ENCODE assay signal across 8 mouse cellular contexts in the genomic region with DNA sequence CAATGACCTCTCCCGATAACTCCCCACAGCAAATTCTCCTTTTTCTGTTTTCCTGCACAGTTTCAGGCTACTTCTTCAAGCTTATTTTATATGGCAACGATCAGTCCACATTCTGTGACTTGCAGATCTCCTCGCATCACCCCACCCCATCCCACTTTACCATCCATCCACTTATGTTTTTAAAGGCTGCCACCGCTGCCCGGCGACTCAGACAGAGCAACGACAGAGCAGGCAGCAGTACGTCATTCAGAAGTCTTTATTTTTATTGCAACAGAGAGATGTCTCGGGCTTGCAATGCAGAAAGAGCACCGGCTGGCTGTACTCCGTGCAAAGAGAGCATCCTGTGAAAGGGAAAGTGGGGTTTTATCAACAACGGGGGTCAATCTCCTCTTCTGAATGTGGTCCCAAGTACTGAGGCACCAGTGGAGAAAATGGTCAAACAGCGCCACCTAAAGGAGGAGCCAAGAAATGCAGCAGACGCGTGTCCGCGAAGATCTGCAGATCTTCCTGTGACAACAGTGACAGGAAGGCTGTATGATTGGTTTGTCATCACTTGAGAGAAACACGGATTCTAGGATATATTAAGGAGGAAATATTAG. TPM values are rescaled to one million over a fixed set of nuclear protein-coding genes. Genes with fewer than 3 reads are reported as not detected.
DNase-seq lines count a peak whose midpoint lies in the region; ATAC-seq and TF ChIP-seq lines count a peak whose summit lies in the region.

No protein-coding gene starts in this region.

- 0 out of 2 replicates have a peak overlapping the region, but pooled peaks have one; percentile 24 for H3K9ac ChIP-seq in heart, embryonic 12.5 days
- H3K9ac ChIP-seq in kidney, embryonic 16.5 days (replicated peaks; ENCODE audit: low read length), result peak overlapping the region; percentile 35; the same call in 1 of the 2 replicates
- H3K9ac ChIP-seq in stomach, postnatal 0 days (ENCODE audit: low read length), result no peak overlapping the region

- 0 out of 2 replicates have a peak, but pooled peaks have one; percentile 9 for ATAC-seq in heart, embryonic 12.5 days (ENCODE audit: insufficient number of reproducible peaks, low FRiP score)
- ATAC-seq in kidney, embryonic 16.5 days (ENCODE audit: low FRiP score, low TSS enrichment), result 0 out of 2 replicates have a peak, but pooled peaks have one; percentile 42
- ATAC-seq in stomach, postnatal 0 days (ENCODE audit: low FRiP score, low TSS enrichment), result peak; percentile 53

- DNase-seq in cerebellum, adult 18-20 months, result peak; percentile 20 to 58
- DNase-seq in cerebellum, adult 11-12 months, result no peak
- peak; percentile 86 for DNase-seq in embryonic facial prominence, embryonic 10.5 days (ENCODE audit: low spot score)
- DNase-seq in liver, result peak; percentile 69
- peak; percentile 91 for DNase-seq in neural tube, embryonic 10.5 days (ENCODE audit: extremely low spot score, low spot score)
- peak; percentile 71 for DNase-seq in stomach, postnatal 0 days (ENCODE audit: low spot score)

- no peaks in the 10 kb centered on the region for H3K36me3 ChIP-seq in embryonic facial prominence, embryonic 10.5 days (replicated peaks)
- no peaks in the 10 kb centered on the region for H3K36me3 ChIP-seq in heart, embryonic 12.5 days
- no peaks in the 10 kb centered on the region for H3K36me3 ChIP-seq in kidney, embryonic 16.5 days (ENCODE audit: insufficient read depth, low read length)
- no peaks in the 10 kb centered on the region for H3K36me3 ChIP-seq in stomach, postnatal 0 days (ENCODE audit: control insufficient read depth, insufficient read depth, low read length)

- H3K4me2 ChIP-seq in heart, embryonic 12.5 days, result peak overlapping the region; percentile 67
- peak overlapping the region; percentile 53 for H3K4me2 ChIP-seq in kidney, embryonic 16.5 days (replicated peaks; ENCODE audit: low read depth, low read length)
- peak overlapping the region; percentile 51 for H3K4me2 ChIP-seq in stomach, postnatal 0 days (replicated peaks; ENCODE audit: low read depth)

- H3K27me3 ChIP-seq in embryonic facial prominence, embryonic 10.5 days (replicated peaks; ENCODE audit: low read depth, poor library complexity, severe bottlenecking), result peaks cover 23% of the 10 kb centered on the region
- H3K27me3 ChIP-seq in heart, embryonic 12.5 days (replicated peaks), result peaks cover 12% of the 10 kb centered on the region; the same call in 1 of the 2 replicates
- H3K27me3 ChIP-seq in kidney, embryonic 16.5 days (ENCODE audit: insufficient read depth, low read length), result no peaks in the 10 kb centered on the region; the same call in none of the 2 replicates
- H3K27me3 ChIP-seq in stomach, postnatal 0 days (ENCODE audit: control insufficient read depth, insufficient read depth, low read length), result no peaks in the 10 kb centered on the region

- peak; percentile 98 for TF ChIP-seq CTCF in stomach, postnatal 0 days (IDR thresholded peaks at IDR 0.05; ENCODE audit: low read depth)

- H3K4me3 ChIP-seq in embryonic facial prominence, embryonic 10.5 days, result peak overlapping the region; percentile 47
- peak overlapping the region; percentile 39 for H3K4me3 ChIP-seq in heart, embryonic 12.5 days
- H3K4me3 ChIP-seq in kidney, embryonic 16.5 days (ENCODE audit: low read length), result peak overlapping the region; percentile 37
- H3K4me3 ChIP-seq in stomach, postnatal 0 days (ENCODE audit: low read depth, low read length), result peak overlapping the region; percentile 30

- peaks cover 22% of the 10 kb centered on the region for H3K4me1 ChIP-seq in embryonic facial prominence, embryonic 10.5 days
- H3K4me1 ChIP-seq in heart, embryonic 12.5 days (replicated peaks), result peaks cover 6% of the 10 kb centered on the region; the same call in 1 of the 2 replicates
- H3K4me1 ChIP-seq in kidney, embryonic 16.5 days (ENCODE audit: insufficient read depth, low read length), result peaks cover 3% of the 10 kb centered on the region; the same call in 1 of the 2 replicates
- no peaks in the 10 kb centered on the region for H3K4me1 ChIP-seq in stomach, postnatal 0 days (replicated peaks; ENCODE audit: control insufficient read depth, insufficient read depth)

- no peak overlapping the region for H3K27ac ChIP-seq in embryonic facial prominence, embryonic 10.5 days (replicated peaks)
- H3K27ac ChIP-seq in heart, embryonic 12.5 days (ENCODE audit: poor library complexity, severe bottlenecking), result no peak overlapping the region
- no peak overlapping the region for H3K27ac ChIP-seq in kidney, embryonic 16.5 days (ENCODE audit: low read length)
- no peak overlapping the region for H3K27ac ChIP-seq in stomach, postnatal 0 days (replicated peaks)

- no peak for TF ChIP-seq EP300 in stomach, postnatal 0 days (optimal IDR thresholded peaks at IDR 0.05)

- WGBS in embryonic facial prominence, embryonic 10.5 days, result 22% methylated on average over 18 of the region's 18 CpGs
- WGBS in heart, embryonic 12.5 days, result 16% methylated on average over 18 of the region's 18 CpGs
- 14% methylated on average over 18 of the region's 18 CpGs for WGBS in kidney, embryonic 16.5 days
- WGBS in stomach, postnatal 0 days, result 17% methylated on average over 18 of the region's 18 CpGs

- H3K9me3 ChIP-seq in embryonic facial prominence, embryonic 10.5 days, result no peaks in the 10 kb centered on the region
- no peaks in the 10 kb centered on the region for H3K9me3 ChIP-seq in heart, embryonic 12.5 days (replicated peaks)
- peaks cover 4% of the 10 kb centered on the region; the same call in 1 of the 2 replicates for H3K9me3 ChIP-seq in kidney, embryonic 16.5 days (ENCODE audit: low read length)
- no peaks in the 10 kb centered on the region for H3K9me3 ChIP-seq in stomach, postnatal 0 days (ENCODE audit: control insufficient read depth, low read length)

RNA-seq across cellular contexts. Expression of a gene that starts 4.3 kb away (rescaled TPM):
- 316 and 320 TPM in 2 replicates for polyA plus RNA-seq in embryonic facial prominence, embryonic 10.5 days (2016; fragmentation: Nextera tagmentation; extraction: Ambion mirVana)
- 627 and 634 TPM in 2 replicates for polyA plus RNA-seq in heart, embryonic 12.5 days (2016; fragmentation: Nextera tagmentation; extraction: Ambion mirVana)
- polyA plus RNA-seq in kidney, embryonic 16.5 days (2015; fragmentation: Nextera tagmentation; extraction: Ambion mirVana), result 288 and 300 TPM in 2 replicates
- 306 and 325 TPM in 2 replicates for polyA plus RNA-seq in stomach, postnatal 0 days (2015; fragmentation: Nextera tagmentation; extraction: Ambion mirVana)

RNA-seq across cellular contexts. Expression of a gene that starts 9.5 kb away (rescaled TPM):
- polyA plus RNA-seq in embryonic facial prominence, embryonic 10.5 days (2016; fragmentation: Nextera tagmentation; extraction: Ambion mirVana), result 0.10 and 0.24 TPM in 2 replicates
- 4.7 and 5.1 TPM in 2 replicates for polyA plus RNA-seq in heart, embryonic 12.5 days (2016; fragmentation: Nextera tagmentation; extraction: Ambion mirVana)
- 1.5 and 1.6 TPM in 2 replicates for polyA plus RNA-seq in kidney, embryonic 16.5 days (2015; fragmentation: Nextera tagmentation; extraction: Ambion mirVana)
- 5.5 and 6.3 TPM in 2 replicates for polyA plus RNA-seq in stomach, postnatal 0 days (2015; fragmentation: Nextera tagmentation; extraction: Ambion mirVana)

RNA-seq across cellular contexts. Expression of a gene that starts 29.9 kb away (rescaled TPM):
- not detected in 2 replicates for polyA plus RNA-seq in embryonic facial prominence, embryonic 10.5 days (2016; fragmentation: Nextera tagmentation; extraction: Ambion mirVana)
- polyA plus RNA-seq in heart, embryonic 12.5 days (2016; fragmentation: Nextera tagmentation; extraction: Ambion mirVana), result not detected in 2 replicates
- not detected in 2 replicates for polyA plus RNA-seq in kidney, embryonic 16.5 days (2015; fragmentation: Nextera tagmentation; extraction: Ambion mirVana)
- 0.08 TPM in 1 of 2 replicates, not detected in the other for polyA plus RNA-seq in stomach, postnatal 0 days (2015; fragmentation: Nextera tagmentation; extraction: Ambion mirVana)
